Mouse (Mus musculus) forebrain, embryonic 14.5 days (tissue): ENCODE measurements around the gene Arpp21. TPM values are rescaled to one million over a fixed set of nuclear protein-coding genes. Genes with fewer than 3 reads are reported as not detected.

Experiments
- ATAC-seq: fragments of 200-750 bp; cut with Nextera tagmentation; 2 replicates; pipeline ENCODE4 v1.8.0; 2017; ENCODE audit warnings: mild to moderate bottlenecking, moderate library complexity
- DNase-seq: peaks from one replicate; pipeline ENCODE4 v3.0.0-alpha.2; 2015; ENCODE audit warnings: low spot score
- H3K27ac ChIP-seq: fragments of 300-500 bp; sonication (generic); 2 replicates; pipeline ENCODE4 v1.5.1; 2014; ENCODE audit warnings: low read depth, mild to moderate bottlenecking, control low read depth, low read length, moderate library complexity
- H3K27me3 ChIP-seq: fragments of 300-500 bp; sonication (generic); replicated peaks from 2 replicates; pipeline ENCODE4 v1.6.1; 2014; ENCODE audit warnings: low read length, control low read depth, mixed read lengths; ENCODE audit not compliant: control insufficient read depth, insufficient read depth
- H3K36me3 ChIP-seq: fragments of 300-500 bp; sonication (generic); 2 replicates; pipeline ENCODE4 v1.6.1; 2014; ENCODE audit warnings: low read length, control low read depth; ENCODE audit not compliant: control insufficient read depth, insufficient read depth
- H3K4me1 ChIP-seq: fragments of 300-500 bp; sonication (generic); 2 replicates; pipeline ENCODE4 v1.6.1; 2014; ENCODE audit warnings: antibody characterized with exemption, low read length, control low read depth; ENCODE audit not compliant: control insufficient read depth, insufficient read depth
- H3K4me2 ChIP-seq: fragments of 300-500 bp; sonication (generic); 2 replicates; pipeline ENCODE4 v1.6.1; 2014; ENCODE audit warnings: mild to moderate bottlenecking, control low read depth, low read length
- H3K4me3 ChIP-seq: fragments of 300-500 bp; sonication (generic); 2 replicates; pipeline ENCODE4 v1.5.1; 2014; ENCODE audit warnings: low read depth, low read length, control low read depth
- H3K9ac ChIP-seq: fragments of 300-500 bp; sonication (generic); 2 replicates; pipeline ENCODE4 v1.6.1; 2014; ENCODE audit warnings: mild to moderate bottlenecking, low read length, control low read depth, moderate library complexity
- H3K9me3 ChIP-seq: fragments of 300-500 bp; sonication (generic); replicated peaks from 2 replicates; pipeline ENCODE4 v1.6.1; 2016; ENCODE audit warnings: low read length, control low read depth, mixed read lengths; ENCODE audit not compliant: control insufficient read depth
- WGBS: fragments of 180-500 bp; shearing (Covaris S2); extraction: QIAGEN DNeasy Blood & Tissue Kit; methylation state at CpG from one replicate; pipeline ENCODE4 v1.1.7; 2014; 5-methylcytosine and 5-hydroxymethylcytosine counted together
- polyA plus RNA-seq: library from polyadenylated mRNA; unstranded; fragments of >200 nt; fragmentation: Nextera tagmentation; extraction: Ambion mirVana; gene quantifications from 2 replicates; pipeline ENCODE4 v1.2.1, GENCODE M21; 2014

The Arpp21 gene
- polyA plus RNA-seq, 1 experiment from 2014 or later: 29.2 TPM

DNA sequence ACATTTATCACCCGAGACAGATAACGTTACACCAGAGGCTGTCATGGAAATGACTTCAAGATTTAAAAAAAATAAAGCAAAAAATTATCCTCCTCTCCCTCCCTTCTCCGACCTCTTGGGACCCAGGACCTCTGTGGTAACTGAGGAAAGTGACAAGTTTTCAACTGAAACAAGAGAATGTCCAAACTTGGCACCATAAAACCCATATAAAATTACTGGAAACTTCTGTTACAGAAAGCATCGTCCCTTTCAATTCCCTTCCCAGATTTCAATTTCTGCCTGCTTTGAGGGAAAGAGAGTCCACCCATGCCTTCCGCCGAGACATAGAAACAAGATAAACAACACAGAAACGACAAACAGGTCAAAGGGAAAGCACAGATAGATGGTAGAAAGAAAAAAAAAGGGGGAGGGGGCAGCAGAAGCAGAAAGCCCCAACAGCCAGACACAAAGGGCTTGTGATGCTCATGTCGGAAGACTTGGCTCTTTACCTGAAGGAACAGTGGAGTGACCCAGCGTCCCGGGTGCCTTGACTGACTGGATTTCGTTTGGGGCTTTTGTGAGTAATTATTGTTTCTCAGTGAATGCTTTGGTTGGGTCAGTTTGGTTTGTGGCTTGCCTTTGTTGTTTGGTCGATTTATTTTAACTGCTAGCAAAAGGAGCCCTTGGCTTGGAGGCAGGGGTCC, 1.8 kb downstream of the Arpp21 start:
- no peaks in the 10 kb centered on the region for H3K36me3 ChIP-seq
- WGBS: 20% methylated on average over 12 of the region's 12 CpGs
- peak; percentile 51 for DNase-seq
- peak overlapping the region; percentile 74 for H3K4me2 ChIP-seq
- no peak for ATAC-seq
- H3K4me1 ChIP-seq: 0 out of 2 replicates have a peak, but pooled peaks cover 2% of the 10 kb centered on the region
- H3K4me3 ChIP-seq: peak overlapping the region; percentile 58
- no peaks in the 10 kb centered on the region for H3K9me3 ChIP-seq
- peaks cover 10% of the 10 kb centered on the region for H3K27me3 ChIP-seq
- H3K27ac ChIP-seq: peak overlapping the region; percentile 90
- peak overlapping the region; percentile 84 for H3K9ac ChIP-seq

DNA sequence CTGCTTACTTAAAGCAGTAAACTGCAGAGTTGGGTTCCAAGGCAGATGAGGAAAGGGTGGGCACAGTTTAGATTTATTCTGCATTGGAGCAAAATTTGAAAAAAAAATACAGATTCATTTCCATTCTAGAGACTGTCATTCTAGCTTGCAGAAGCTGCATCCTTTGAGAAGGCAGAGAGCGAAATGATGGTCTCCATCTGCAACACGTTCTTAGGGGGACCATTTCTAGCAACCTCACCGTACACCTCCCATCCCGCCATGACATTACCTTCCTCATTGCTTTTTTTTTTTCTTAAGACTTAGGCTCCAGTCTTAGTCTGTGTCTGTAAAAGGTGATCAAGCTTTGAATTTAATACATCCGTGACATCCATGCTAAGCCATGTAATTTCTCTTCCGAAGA, 2.4 kb downstream of the Arpp21 start:
- peak overlapping the region; percentile 90 for H3K27ac ChIP-seq
- H3K9me3 ChIP-seq: no peaks in the 10 kb centered on the region
- 56% methylated on average over 6 of the region's 6 CpGs for WGBS
- ATAC-seq (no peak), DNase-seq (peak; percentile 22)
- peak overlapping the region; percentile 84 for H3K9ac ChIP-seq
- H3K27me3 ChIP-seq: peaks cover 10% of the 10 kb centered on the region
- 0 out of 2 replicates have a peak, but pooled peaks cover 2% of the 10 kb centered on the region for H3K4me1 ChIP-seq
- no peaks in the 10 kb centered on the region for H3K36me3 ChIP-seq
- peak overlapping the region; percentile 74 for H3K4me2 ChIP-seq
- H3K4me3 ChIP-seq: peak overlapping the region; percentile 58

DNA sequence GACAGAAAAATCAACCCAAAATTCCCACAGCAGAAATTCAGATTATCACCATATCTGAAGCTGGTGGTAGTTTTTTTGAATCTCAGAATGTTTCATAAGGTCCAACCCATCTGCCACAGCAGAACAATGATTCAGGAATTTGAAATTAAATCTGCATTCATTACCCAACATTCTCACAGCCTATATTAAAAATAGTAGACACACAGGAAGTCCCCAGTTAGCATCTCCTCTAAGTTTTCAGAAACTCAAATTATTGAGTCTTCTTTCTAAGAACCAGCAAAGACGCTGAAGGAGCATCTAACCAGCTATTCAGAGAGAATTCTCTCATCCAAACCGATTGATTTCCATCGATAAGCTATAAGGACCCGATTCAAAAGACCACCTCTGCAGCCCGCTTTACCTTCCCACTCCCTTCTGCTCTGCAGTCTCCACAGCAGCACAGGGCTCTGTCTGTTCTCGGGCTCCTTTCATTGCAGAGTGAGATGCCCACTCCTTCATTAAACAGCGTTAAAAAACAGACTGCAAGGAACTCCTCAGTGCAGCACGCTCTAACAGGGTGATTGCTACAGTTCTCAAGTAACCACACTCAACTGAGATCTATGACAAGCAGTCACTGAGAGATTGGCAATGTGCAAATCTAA, 3.7 kb downstream of the Arpp21 start:
- peak overlapping the region; percentile 15; the same call in 1 of the 2 replicates for H3K27ac ChIP-seq
- 52% methylated on average over 8 of the region's 8 CpGs for WGBS
- no peaks in the 10 kb centered on the region for H3K36me3 ChIP-seq
- H3K4me1 ChIP-seq: 0 out of 2 replicates have a peak, but pooled peaks cover 2% of the 10 kb centered on the region
- H3K4me2 ChIP-seq: peak overlapping the region; percentile 74
- H3K27me3 ChIP-seq: peaks cover 10% of the 10 kb centered on the region
- no peaks in the 10 kb centered on the region for H3K9me3 ChIP-seq
- peak overlapping the region; percentile 84 for H3K9ac ChIP-seq
- no peak for ATAC-seq
- peak; percentile 25 for DNase-seq
- H3K4me3 ChIP-seq: peak overlapping the region; percentile 58

DNA sequence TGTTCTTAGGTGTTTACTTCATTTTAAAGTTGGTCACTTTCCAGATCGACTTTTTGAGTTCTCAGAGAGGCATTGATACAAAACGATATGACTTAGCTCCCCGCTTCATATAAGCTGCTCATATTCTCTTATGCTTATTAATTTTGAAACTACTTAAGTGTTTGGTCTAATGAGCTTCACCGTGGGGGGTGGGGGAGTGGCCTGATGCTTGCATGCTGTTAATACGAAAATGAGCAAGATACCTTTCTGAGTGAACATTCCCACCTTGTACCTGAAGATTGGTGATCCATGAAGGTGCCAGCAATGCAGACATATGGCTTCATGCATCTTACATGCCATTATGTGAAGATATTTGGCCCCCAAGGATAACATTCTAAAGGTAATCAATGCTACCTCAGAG, 4.4 kb downstream of the Arpp21 start:
- H3K9me3 ChIP-seq: no peaks in the 10 kb centered on the region
- peak overlapping the region; percentile 74 for H3K4me2 ChIP-seq
- 76% methylated on average over 5 of the region's 5 CpGs for WGBS
- no peak overlapping the region for H3K27ac ChIP-seq
- peaks cover 10% of the 10 kb centered on the region for H3K27me3 ChIP-seq
- H3K4me1 ChIP-seq: 0 out of 2 replicates have a peak, but pooled peaks cover 2% of the 10 kb centered on the region
- ATAC-seq: no peak
- H3K9ac ChIP-seq: peak overlapping the region; percentile 84; the same call in 1 of the 2 replicates
- H3K36me3 ChIP-seq: no peaks in the 10 kb centered on the region
- H3K4me3 ChIP-seq: peak overlapping the region; percentile 58
- DNase-seq: peak; percentile 13

DNA sequence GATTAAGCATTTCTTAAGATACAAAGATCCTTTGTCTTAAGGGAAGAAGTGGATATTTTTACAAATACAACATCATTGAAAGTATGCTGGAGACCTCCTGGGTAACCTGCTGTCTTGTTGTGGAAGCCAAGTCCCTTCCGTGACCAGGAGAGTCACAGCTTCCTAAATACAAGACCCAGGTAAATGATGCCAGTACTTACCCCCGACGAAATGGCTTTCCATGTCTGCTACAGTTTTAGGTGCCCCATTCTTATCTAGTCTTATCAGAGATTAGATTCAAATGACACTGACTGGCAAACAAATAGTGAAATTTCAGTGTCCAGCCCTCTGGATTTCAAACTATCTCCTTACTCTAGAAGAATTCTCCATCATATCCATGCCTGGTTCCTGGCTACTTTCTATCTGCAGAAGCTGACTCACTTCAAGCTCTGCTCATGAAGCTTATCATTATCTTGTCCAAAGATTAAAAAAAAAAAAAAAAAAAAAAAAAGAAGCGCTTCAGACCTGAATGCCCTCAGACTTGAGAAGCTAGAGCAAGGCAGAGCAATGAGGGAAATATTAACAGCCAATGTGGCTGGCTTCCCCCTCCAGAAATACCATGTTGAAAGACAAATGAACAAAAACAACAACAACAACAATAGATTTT, 4.9 kb downstream of the Arpp21 start:
- 0 out of 2 replicates have a peak, but pooled peaks cover 2% of the 10 kb centered on the region for H3K4me1 ChIP-seq
- H3K9ac ChIP-seq: peak overlapping the region; percentile 84; the same call in 1 of the 2 replicates
- no peaks in the 10 kb centered on the region for H3K36me3 ChIP-seq
- H3K4me3 ChIP-seq: peak overlapping the region; percentile 58
- no peak overlapping the region for H3K27ac ChIP-seq
- H3K27me3 ChIP-seq: peaks cover 10% of the 10 kb centered on the region
- WGBS: 84% methylated on average over 4 of the region's 4 CpGs
- DNase-seq (no peak), ATAC-seq (no peak)
- H3K4me2 ChIP-seq: peak overlapping the region; percentile 74
- no peaks in the 10 kb centered on the region for H3K9me3 ChIP-seq

DNA sequence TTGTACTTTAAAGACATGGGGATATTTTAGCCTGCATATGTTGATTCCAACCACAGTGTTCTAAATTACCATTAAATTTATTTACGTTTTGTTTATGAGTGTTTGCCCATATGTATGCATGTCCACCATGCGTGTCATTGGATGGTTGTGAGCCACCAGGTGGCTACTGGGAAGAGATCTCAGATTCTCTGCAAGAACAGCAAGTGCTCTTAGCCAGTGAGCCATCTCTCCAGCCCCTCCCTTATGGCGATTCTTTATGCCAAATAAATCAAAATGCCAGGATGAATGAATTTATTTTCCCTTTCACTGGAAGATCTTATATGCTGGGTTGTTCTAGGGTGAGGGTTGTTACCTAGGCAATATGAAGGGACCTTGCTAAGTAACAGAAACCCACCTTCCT, 7.3 kb downstream of the Arpp21 start:
- 85% methylated on average over 3 of the region's 3 CpGs for WGBS
- Histone ChIP-seq H3K4me1 (no peaks in the 10 kb centered on the region), H3K9me3 (no peaks in the 10 kb centered on the region), H3K4me3 (no peak overlapping the region), H3K27ac (no peak overlapping the region), H3K4me2 (no peak overlapping the region), H3K27me3 (peaks cover 6% of the 10 kb centered on the region), H3K9ac (no peak overlapping the region), H3K36me3 (no peaks in the 10 kb centered on the region)
- DNase-seq (no peak), ATAC-seq (no peak)

DNA sequence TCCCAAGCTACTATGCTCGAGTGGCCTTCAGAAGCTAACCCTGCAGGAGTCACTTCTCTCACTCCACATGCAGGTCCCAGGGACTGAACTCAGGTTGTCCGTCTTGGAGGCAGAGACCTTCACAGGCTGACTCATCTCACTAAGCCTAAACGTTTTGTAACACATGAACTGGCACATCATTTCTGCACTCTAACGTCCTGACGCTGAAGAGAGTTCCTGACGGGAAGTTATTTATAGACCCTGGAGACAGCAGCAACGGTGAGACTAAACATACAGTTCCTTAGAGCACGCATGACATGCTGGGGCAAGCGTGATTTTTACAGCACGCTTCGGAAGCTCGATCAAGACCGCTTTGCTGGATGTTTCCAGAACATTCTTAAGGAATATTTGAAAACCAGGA, 8.6 kb downstream of the Arpp21 start:
- H3K4me3 ChIP-seq: no peak overlapping the region
- H3K9me3 ChIP-seq: no peaks in the 10 kb centered on the region
- H3K9ac ChIP-seq: no peak overlapping the region
- H3K4me1 ChIP-seq: no peaks in the 10 kb centered on the region
- no peak overlapping the region for H3K4me2 ChIP-seq
- 80% methylated on average over 13 of the region's 13 CpGs for WGBS
- no peak for DNase-seq
- H3K36me3 ChIP-seq: no peaks in the 10 kb centered on the region
- no peak for ATAC-seq
- no peak overlapping the region for H3K27ac ChIP-seq
- no peaks in the 10 kb centered on the region for H3K27me3 ChIP-seq

DNA sequence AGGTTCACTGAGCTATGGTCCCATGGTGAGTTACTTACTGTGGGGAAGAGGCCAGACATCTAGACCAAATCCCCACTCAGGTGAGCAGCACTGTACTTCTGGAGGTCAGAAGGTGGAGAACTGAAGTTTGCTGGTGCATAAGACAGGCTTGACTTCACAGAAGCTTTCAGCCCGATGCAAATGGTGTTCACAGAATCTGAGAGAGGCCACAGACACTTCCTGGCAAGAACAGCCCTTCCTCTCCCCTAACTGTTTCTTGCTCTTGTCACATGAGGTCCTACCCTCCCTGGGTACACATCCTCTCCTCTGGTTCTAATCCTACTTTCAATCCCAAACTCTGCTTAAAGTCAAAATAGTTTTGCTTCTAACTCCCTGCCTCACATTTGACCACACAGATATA, 9.2 kb downstream of the Arpp21 start:
- Histone ChIP-seq H3K36me3 (no peaks in the 10 kb centered on the region), H3K27ac (no peak overlapping the region), H3K4me3 (no peak overlapping the region), H3K9ac (no peak overlapping the region), H3K9me3 (no peaks in the 10 kb centered on the region), H3K4me2 (no peak overlapping the region), H3K27me3 (no peaks in the 10 kb centered on the region), H3K4me1 (no peaks in the 10 kb centered on the region)
- 68% methylated on average over 1 of the region's 1 CpGs for WGBS
- no peak for ATAC-seq
- no peak for DNase-seq
